Mouse (Mus musculus): ENCODE measurements around the gene Prkg1. TPM values are rescaled to one million over a fixed set of nuclear protein-coding genes. Genes with fewer than 3 reads are reported as not detected.

The Prkg1 gene
- not detected for polyA plus RNA-seq (2017; shearing (Covaris generic))

DNA sequence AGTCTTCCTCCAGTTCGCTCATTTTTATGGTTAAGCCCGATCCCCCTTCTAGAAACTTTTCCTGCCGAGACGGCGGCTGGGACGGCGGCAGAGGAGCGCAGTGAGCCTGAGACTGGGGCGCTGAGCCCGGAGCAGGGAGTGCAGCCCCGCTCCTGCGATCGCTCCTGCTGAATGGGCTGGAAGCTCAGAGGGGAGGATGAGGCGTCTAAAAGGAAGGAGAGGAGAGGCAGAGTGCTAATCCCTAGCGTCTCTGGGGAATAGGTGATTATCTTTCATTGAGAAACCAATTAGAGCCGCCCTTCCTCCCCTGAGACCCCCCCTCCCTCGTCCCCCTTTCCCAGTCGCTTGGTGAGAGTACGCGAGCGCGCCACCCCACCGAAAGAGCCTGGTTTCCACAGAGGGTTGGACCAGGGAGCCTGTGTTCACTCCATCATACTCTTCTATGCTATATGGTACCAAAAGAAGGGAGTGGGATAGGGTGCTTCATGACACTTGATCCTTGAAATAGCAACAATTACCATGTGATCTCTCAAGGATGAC, at the start of gene Prkg1:
Gene Prkg1 (minus strand): TSS at position 233 of the 540 bp plus-strand sequence.

DNA sequence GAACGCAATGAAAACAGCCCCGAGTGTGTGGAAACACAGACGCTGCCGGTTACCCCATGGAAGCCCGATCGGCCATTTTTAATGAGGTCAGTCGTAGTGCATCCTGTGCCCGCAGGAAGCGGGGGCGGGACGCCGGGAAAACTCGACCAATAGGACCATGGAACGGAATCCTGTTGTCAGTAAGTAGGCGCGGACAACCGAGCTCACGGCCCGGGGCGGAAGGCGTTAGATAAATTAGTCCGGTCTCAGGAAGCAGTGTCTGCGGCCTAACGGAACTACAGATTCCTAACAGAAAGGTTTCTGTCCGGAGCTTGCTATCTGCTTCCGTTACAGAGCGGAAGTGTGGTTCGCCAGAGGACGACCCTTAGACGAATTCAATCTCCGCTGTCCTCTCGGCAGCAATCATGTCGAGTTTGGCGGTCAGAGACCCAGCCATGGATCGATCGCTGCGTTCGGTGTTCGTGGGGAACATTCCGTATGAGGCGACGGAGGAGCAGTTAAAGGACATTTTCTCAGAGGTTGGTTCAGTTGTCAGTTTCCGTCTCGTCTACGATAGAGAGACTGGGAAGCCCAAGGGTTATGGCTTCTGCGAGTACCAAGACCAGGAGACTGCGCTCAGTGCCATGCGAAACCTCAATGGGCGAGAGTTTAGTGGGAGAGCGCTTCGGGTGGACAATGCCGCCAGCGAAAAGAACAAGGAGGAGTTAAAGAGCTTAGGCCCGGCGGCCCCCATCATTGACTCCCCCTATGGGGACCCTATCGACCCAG, 682.0 kb downstream of the Prkg1 start, which contains the start of gene Cstf2t:
Gene Cstf2t (plus strand): TSS at position 176 of the 768 bp plus-strand sequence.

DNA sequence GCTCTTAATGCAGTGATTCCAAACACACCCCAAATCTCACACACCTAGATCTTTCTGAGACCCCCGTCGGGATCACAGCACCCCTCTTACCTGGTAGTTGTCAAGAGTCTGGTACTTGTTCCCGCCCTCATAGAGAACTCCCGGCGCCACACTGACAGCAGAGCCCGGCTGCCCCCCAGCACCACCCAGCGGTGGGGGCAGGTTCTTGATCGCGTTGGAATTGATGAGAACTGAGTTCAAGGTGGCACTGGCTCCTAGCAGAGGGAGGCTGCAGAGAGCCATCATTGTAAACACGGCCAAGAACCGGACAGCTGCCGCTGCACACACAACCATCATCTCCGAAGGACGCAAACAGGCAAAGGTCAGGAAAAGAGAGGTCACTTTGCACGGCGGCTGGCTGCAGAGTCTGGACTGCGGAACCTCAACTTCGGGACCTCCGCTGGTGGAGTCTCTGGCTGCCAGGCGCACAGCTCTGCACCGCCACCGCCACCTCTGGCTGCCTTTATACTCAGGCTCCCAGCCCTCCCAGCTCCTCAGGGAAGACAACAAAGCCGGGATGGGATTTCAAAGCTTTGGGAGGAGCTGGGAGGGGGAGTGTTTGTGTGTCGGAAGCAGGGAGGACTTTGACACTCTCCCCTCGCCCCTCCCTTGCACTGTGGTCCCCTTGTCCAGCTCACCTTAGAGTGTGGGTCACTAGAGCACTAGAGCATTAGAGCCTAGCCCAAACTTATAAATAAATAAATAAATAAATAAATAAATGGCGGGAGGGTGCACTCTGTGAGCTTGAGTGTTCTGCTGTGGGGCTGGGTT, 1215.6 kb downstream of the Prkg1 start, which contains the start of gene Dkk1:
Gene Dkk1 (minus strand): TSS at position 622 of the 810 bp plus-strand sequence.

Other genes with a start within 250 kb of the Prkg1 start
- gene A1cf, start 103.7 kb upstream of the Prkg1 start, polyA plus RNA-seq (2017; shearing (Covaris generic)) = 0.11 TPM

All from effector memory CD4-positive, alpha-beta T cell, adult 7 months (primary cell).